Mouse (Mus musculus) urinary bladder, postnatal 0 days (tissue): ENCODE measurements around the gene Numa1. TPM values are rescaled to one million over a fixed set of nuclear protein-coding genes. Genes with fewer than 3 reads are reported as not detected.

Experiments used
- polyA plus RNA-seq: library from polyadenylated mRNA; unstranded; fragments of >200 nt; fragmentation: Nextera tagmentation; extraction: Ambion mirVana; gene quantifications from 2 replicates; pipeline ENCODE4 v1.2.1, GENCODE M21; 2015

The Numa1 gene
- polyA plus RNA-seq = 24.5 and 25.5 TPM in 2 replicates

GRCm38 (mm10) chr7:101933751-101934240, at the start of gene Numa1, which contains the start of gene Lrrc51:
Gene Numa1, plus strand, starts transcription at chr7:101934111.
Gene Lrrc51, minus strand, starts transcription at chr7:101933895.

DNA sequence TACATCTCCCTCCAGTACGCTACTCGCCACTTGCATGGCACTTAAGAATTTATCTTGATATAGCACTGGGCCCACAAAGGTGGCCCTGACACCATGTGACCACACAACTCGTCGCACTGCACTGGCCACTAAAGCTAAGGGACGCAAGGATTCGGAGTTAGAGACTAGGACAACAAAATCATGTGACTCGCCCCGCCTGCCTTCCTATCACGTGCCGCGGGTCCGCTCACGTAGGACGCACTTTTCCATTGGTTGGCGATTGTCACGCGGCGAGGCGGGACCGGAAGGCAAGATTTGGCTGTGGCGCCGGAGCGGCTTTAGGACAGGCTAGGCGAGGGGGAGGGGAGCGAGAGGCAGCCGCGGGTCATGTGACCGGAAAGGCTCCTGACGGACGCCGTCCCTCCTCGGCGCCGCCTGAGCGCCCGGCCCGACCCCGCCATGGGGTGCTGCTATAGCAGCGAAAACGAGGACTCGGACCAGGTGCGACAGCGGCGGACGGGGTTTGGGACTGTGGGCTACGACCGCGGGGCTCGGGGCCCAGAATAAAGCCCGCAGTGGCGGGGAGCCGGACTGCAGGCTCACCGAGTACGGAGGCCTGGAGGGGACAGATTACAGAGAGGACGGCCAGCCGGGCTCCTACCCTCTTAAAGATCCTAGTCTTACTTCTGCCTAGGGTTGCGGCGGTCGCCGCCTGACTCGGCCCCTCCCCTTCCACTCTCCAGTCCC, 28.2 kb upstream of the Numa1 start, which contains the start of gene Lamtor1:
Lamtor1 (plus strand) TSS at position 344 of the 726 bp plus-strand sequence.

DNA sequence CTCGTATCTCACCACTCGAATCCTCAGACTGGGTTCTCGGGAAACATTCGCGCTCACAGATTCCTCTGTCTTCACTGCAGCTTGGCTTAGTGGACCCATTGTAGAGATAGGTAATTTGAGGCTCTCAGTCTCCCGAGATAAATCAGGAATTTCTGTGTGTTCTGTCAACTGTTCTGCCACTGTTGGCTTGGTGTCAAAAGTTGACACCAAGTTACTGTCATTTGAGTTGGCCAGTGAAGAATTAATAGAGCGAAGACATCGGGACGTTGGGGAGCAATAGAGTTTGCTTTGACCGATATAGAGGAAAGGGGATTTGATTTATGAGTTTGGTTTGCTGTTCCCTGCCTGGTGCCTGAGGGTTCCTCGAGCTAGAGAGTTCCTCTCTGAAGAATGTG, 27.6 kb upstream of the Numa1 start, which contains the start of gene Tomt:
Tomt (minus strand) TSS at position 73 of the 395 bp plus-strand sequence.

DNA sequence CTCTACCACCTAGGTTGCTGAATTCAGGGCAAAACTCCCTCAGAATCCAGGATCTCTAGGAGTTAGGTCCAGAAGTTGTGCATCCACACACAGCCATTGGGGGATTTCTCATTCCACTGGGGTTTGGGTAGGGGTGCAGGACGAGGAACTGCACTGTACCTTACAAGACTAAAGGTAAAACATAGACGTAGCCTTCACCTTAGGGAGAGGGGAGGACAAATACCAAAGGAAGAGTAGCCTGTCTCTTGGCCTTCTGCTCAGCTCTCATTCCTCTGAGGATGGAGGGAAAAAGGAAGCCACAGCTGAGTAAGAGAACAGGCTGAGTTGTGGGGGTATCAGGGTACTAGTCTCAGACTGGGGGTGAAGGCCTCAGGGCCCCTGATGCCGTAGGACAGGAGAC, 84.7 kb downstream of the Numa1 start, which contains the start of gene Il18bp:
Il18bp (minus strand) TSS at position 101 of the 400 bp plus-strand sequence.

Other genes with a start within 250 kb of the Numa1 start
- gene Phox2a, start 115.8 kb upstream of the Numa1 start, polyA plus RNA-seq = 0.31 and 0.40 TPM in 2 replicates
- gene Inppl1, start 95.9 kb upstream of the Numa1 start, polyA plus RNA-seq = 18.1 and 21.6 TPM in 2 replicates
- 8.9 and 41.0 TPM in 2 replicates for gene Folr2, start 76.9 kb upstream of the Numa1 start, polyA plus RNA-seq
- 47.4 and 49.6 TPM in 2 replicates for gene Anapc15, start 70.4 kb upstream of the Numa1 start, polyA plus RNA-seq
- 5.9 and 6.8 TPM in 2 replicates for gene Folr1, start 63.3 kb upstream of the Numa1 start, polyA plus RNA-seq
- gene Lamtor1, start 28.2 kb upstream of the Numa1 start, polyA plus RNA-seq = 127 and 137 TPM in 2 replicates
- 0.06 and 0.19 TPM in 2 replicates for gene Tomt, start 27.8 kb upstream of the Numa1 start, polyA plus RNA-seq
- gene Lrrc51, start 216 bp upstream of the Numa1 start, polyA plus RNA-seq = 7.6 and 8.7 TPM in 2 replicates
- gene Il18bp, start 84.6 kb downstream of the Numa1 start, polyA plus RNA-seq = 1.2 and 1.7 TPM in 2 replicates
- 17.5 and 17.7 TPM in 2 replicates for gene Rnf121, start 131.4 kb downstream of the Numa1 start, polyA plus RNA-seq
- 7.7 and 8.1 TPM in 2 replicates for gene Xndc1, start 131.4 kb downstream of the Numa1 start, polyA plus RNA-seq
- 0.12 and 0.18 TPM in 2 replicates for gene Xntrpc, start 131.6 kb downstream of the Numa1 start, polyA plus RNA-seq
- gene Trpc2, start 149.0 kb downstream of the Numa1 start, polyA plus RNA-seq = 0.08 TPM in 1 of 2 replicates, not detected in the other
- 0.12 TPM in 1 of 2 replicates, not detected in the other for gene Art1, start 167.6 kb downstream of the Numa1 start, polyA plus RNA-seq
- 0.12 and 0.35 TPM in 2 replicates for gene Art5, start 175.4 kb downstream of the Numa1 start, polyA plus RNA-seq
- gene Chrna10, start 182.7 kb downstream of the Numa1 start, polyA plus RNA-seq = not detected in 2 replicates